Mouse (Mus musculus) frontal cortex, adult (tissue): ENCODE data around the gene Rnf130.

Source experiments
- ATAC-seq: cut with Nextera tagmentation; 2 replicates; pipeline ENCODE4 v1.9.2; 2017; ENCODE audit warnings: mild to moderate bottlenecking, moderate library complexity, mixed read lengths; ENCODE audit not compliant: low TSS enrichment

Gene Rnf130

DNA sequence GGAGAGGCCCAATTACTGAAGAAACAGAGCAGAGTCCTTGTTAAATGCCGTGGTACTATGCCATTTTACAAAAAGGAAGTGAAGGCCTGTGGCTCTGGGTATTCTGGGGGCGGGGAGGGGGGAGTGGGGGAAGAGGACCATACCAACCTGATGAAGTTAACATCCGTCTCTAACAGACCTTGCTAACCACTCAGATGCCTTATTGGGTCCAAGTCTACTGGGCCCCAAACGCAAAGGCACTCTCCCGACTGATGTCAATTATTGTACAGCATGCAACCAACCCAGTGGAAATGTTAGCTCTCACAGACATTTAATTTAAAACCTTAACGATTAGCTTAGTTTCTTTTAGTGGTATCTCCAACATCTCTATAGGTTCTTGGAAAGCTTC is 707 bp upstream of the Rnf130 start:
- ATAC-seq: peak; percentile 24; the same call in 1 of the 2 replicates

DNA sequence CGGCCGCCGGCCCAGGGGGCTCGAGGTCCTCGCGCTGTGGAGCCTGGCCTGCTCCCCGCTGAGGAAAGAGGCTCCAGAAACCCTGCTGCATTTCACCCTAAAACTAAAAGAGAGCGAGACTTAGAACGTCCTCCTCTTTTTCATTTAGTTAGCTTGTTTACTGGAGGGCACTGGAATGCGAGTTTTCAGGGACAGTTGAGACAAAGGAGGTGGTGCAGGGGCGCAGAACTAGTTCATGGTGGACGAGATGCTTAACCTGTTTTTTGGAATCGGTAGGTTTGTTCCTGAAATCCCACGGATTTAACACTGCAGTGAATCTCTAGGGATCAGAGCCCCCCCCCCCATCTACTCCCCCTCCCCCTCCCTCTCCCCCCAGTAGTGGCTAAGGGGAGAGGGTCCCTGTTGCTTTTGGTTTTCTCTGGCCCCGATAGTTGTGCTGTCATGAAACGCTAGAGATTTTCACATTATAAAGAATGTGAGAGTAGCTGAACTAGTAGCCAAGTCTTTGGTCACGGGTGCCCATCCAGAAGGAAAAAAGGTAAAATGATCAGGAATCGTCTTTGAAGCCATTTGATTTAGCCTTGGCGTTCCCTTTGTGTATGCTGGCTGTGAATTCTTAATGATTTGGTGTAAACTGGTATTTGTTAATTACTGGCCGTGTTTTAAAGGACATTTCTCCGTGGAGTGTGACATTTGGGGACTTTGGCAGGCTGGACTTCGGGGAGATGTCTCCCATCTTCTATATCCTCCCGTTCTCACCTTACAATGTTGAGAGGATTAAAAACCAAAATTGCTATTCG is 775 bp downstream of the Rnf130 start:
- no peak for ATAC-seq

DNA sequence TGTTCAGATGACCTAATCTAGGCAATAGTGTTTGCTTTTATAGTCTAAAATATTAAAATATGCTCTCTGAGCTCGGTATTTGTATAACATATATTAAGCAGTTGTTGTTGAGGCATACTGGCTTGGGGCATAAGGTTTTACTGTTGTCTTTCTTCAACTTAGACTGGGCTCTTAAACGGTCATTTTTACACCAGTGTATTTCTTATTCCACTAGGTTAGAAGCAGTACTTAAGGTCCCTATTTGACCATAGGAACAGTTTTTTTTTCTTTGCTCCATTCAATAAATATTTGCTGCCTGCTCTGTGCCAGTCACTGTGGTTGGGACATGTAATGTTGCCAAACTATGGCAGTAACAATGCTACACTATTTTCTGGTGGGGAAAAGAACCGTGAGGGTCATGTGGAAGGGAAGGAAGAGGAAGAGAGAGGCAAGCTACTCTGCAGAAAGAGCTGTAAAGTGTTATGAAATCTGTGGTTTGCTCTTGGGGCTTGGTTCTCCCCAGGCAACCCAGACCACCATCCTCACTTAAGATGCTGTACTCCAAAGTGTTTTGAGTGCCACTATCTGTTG is 1.5 kb downstream of the Rnf130 start:
- ATAC-seq: no peak

DNA sequence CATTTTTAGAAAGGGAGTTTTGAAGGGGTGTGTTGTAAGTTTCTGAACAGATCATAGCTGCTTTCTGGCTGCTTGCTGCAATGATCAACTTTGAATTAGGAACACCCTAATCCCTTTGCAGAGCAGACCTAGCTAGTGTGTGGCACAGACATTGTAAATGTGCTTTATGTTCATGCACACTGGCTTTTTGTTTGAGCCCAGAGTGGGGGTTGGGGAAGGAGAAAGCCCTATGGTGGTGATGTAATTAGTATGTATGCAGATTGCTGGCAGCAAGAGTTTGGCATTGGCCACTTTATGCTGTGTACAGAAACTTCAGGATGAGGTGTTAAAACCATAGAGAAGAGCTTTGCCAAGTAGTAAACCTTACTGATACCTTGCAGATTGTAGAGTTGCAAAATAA is 3.3 kb downstream of the Rnf130 start:
- ATAC-seq: no peak

DNA sequence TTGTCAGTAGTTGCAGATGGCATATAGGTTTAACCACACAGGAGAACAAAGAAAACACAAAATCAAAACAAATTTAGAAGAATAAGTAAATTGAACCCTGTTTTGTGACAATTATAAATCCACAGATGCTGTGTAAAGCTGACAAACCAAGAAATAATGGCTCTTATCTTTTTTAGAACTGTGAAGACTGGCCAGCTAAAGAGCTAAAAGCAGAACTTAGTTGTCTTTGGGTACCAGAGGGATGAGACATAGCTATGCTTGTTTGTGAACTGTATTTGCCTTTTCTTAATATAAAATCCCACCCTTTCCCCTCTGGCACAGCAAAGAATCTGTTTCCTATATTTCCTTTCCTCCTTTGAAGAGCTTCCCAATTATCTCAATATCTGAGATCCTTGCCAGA is 9.0 kb downstream of the Rnf130 start:
- no peak for ATAC-seq

DNA sequence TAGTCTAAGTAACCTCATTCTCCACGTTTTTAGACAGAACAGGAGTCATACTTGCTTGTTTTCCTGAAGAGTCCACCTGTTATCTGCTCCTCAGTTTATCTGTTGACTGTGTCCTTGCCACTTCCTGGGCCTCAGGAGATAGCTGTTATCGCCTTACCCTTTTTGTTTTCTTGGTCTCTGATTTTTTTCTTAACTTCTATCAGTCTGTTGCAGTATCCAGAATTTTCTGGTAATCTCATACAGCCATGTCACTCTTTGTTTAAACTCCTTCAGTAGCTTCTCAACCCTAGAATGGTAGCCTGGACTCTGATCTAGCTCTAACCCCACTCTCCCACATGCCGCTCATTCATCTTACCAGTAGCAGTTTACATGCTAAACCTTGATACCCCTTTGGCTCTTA is 10.6 kb downstream of the Rnf130 start:
- no peak for ATAC-seq

DNA sequence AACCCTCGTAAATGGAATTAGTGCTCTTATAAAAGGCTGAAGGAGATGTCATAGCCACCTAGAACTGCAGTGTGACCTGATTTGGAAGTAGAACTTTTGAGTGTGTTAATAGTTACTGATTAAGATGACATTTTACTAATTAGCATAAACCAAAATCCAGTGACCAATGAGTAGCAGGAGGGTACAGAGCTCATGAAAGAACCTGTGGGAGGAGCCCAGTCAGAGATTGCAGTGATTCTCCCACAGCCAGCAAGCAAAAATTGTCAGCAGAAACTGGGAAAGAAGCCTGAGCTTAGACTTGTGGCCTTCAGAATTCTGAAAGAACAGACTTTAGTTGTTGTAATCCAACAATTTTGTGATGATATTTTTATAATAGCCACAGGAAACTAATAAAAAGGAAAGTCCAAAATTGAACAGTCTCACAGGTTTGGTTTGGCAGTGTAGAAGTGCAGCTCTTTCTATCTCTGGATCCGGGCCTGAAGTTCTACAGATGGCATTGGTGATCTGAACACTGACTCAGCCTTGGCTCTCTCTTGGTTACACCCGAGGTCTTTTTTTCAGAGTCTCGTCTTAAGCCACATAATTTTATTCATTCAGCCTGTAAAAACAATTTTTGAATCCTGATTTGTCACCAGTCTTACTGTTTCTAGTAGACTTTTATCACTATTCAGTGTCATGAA is 11.8 kb downstream of the Rnf130 start:
- peak; percentile 79 for ATAC-seq

DNA sequence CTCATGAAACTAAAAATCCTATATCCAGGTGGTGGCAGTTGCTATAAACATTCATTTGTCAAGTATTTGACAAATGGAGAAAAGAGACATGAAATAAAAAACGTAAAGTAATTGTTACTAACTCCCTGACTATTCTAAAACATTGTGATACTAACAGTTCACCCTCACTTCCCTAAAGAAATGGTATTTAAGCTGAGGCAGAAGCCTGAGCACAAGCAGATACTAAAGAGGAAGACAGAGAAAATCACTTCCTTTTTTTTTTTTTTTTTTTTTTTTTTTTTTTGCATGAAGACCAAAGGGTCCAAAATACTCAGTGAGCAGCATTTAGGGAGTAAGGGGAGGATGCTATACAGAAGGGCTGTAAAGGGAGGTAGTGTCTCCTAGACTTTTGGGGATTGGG is 13.6 kb downstream of the Rnf130 start:
- ATAC-seq: no peak

DNA sequence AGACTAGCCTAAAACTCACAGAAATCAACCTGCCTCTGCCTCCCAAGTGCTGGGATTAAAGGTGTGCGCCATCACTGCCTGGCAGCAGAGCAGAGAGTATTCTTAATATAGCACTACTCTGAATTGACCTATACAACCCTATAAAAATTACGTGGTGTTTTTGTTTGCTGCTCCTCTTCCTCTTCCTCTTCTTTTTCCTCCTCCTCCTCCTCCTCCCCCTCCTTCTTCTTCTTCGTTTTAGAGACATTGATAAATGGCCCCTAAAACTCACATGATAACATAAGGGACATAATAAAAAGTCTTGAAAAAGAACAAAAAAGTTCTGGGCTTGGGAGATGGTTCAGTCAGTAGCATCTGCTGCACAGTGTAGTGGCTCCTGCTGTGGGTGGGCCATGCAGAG is 16.0 kb downstream of the Rnf130 start:
- ATAC-seq: no peak

DNA sequence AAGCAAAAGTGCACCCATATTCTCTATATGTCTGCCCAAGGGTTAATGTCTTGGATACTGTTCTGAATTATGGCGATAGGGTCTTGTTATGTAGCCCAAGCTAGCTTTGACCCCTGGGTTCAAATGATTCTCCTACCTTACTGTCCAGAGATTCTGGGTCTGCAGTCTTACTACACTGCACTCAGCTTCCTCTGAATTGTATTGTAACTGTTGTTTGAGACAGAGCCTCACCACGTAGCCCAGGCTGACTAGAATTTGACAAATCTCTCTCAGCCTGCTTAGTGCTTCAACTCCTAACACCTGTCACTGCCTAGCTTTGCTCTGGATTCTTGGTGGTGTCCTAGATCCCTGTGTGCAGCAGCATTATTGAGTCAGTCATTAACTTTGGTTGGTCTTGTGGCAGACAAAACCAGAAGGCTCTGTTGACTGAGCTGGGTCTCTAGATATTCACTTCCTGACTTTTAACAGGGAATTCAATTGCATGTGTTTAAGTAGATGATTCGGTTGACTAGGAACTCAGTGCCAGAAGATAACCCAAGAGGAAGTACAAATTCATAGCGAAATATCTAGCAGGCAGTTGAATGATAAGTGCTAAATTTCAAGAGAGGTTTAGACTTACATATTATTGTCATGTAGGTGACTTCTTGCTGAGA is 17.3 kb downstream of the Rnf130 start:
- no peak for ATAC-seq

DNA sequence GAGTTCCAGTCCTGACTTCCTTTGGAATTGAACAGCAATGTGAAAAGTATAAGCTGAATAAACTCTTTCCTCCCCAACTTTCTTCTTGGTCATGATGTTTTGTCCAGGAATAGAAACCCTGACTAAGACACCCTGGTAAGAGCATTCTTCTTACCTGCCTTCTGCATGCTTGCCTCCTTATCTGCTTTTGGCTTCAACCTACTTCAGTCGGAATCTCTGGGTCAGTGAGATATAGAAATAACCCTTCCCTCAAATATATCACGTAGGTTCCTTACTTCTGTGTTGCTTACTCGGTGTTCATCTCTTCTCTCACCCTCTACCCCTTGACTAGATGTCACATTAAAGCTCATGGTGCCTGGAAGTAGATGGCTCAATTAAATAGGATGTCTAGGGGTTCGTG is 19.3 kb downstream of the Rnf130 start:
- ATAC-seq: no peak

DNA sequence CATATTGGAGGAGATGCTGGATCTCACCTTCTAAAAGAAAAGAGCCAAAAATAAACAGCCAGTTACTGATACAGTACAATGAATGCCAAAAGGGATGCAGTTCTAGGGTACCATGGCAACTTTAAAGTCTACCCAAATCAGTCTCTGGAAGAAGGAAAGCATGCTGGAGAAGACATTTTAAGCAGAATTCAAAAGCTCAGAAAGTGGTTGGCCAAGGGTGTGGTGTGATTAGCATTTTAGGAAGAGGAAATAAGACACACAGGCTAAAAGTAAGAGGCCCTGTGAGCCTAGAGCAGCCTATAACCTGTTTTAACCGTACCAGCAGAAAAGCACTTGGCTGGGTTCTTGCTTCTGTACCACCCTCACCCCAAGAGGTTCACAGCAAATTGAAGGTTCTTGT is 22.5 kb downstream of the Rnf130 start:
- peak; percentile 73 for ATAC-seq

DNA sequence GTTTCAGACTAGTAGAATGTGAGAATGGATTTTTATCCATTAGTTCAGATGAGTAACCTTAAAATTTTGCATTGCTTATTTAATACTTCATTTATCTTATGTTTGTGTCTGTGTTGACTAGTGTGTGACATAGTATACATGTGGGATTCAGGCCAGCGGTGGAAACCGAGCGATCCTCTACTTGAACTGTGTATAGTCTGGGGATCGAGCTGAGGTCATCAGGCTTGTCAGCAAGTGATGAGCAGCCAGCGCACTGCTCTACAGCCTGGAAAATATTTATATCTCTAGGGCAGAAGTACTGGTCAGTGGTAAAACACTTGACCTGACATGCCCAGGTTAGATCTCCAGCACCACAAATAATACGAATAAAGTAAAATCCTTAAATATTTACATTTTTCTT is 23.0 kb downstream of the Rnf130 start:
- no peak for ATAC-seq

DNA sequence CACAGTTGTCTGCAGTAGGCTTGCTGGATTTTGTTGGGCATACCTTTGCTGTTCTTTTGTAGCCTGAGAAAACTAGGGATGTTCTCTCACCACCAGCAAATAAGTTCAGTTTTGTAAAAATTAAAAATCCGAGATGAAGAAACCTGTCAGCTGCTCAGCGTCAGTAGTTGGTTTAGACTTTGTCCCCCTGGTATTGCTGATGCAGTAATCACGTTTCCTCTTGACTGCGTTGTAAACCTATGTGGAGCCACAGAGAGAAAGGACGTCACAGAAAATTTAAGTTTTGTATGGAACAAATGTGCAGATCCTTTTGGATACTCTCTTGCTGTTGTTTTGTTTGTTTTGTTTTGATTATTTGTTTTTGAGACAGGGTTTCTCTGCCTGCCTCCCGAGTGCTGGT is 25.2 kb downstream of the Rnf130 start:
- ATAC-seq: 0 out of 2 replicates have a peak, but pooled peaks have one; percentile 11

DNA sequence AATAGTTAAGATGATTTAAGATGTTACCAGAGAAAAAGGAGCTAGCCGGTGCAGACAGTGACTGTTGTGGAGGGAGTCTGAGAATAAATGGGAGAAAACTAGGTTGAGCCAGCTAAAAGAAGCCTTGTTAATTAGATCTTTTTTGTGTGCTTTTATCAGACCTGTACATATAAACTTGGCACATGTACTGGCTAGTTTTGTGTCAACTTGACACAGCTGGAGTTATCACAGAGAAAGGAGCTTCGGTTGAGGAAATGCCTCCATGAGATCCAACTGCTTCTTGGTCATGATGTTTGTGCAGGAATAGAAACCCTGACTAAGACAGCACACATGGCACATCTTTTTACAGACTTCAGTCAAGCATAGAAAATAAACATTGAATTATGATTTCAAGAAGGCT is 32.6 kb downstream of the Rnf130 start:
- peak; percentile 68 for ATAC-seq

DNA sequence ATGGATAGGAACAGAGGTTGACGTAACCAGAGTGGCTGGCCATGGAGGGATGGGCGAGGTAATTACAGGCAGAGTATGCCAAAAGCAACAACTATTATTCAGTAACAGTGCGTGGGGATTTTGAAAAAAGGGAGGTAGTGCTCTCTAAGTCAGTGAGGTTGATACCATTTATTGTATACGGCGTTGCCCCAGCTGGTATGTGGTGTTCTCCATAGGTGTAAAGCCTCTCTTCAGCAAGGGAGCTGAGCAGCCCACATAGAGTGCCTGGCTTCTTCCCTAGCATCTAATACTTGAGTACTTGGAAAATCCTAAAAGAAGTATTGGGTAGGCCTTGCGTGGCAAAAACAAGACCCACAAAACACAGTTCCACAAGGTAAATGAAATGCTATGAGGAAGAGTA is 33.1 kb downstream of the Rnf130 start:
- ATAC-seq: peak; percentile 72; the same call in 1 of the 2 replicates

DNA sequence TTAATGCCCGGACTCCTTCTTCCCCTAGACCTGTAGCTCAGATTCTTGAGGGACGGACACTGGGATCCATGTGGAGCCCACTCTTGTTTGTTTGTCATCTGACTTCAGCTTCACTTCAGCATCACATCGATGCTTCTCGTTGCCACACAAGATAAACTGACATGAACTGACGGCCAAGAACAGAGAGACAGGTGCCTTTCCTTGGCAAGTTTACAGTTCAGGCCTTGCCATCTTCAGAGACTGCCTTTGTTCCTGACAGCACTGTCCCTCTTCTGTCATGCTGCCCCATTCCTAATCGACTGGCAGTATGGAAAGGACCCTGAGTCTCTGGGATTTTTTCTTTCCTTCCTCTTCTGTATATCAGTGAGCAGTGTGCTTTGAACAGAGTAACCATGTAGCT is 33.9 kb downstream of the Rnf130 start:
- ATAC-seq: no peak

DNA sequence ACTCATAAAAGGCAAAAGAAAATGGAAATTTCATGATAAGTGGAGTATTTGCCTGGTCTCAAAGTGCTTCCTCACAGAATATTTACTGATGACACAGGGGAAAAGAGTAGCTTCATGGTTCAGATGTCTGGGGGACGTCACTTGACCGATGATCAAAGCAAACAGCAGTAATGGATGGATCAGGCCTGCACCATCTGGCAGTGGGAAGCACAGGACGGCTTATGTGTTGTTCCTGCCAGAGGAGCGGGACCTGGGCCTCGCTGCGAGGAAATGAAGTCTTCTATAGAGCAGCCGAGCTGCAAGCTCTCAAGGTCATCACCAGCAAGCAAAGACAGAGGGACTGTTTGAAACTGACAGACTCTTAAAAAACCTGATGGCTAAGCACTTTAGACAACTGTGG is 37.0 kb downstream of the Rnf130 start:
- ATAC-seq: no peak

DNA sequence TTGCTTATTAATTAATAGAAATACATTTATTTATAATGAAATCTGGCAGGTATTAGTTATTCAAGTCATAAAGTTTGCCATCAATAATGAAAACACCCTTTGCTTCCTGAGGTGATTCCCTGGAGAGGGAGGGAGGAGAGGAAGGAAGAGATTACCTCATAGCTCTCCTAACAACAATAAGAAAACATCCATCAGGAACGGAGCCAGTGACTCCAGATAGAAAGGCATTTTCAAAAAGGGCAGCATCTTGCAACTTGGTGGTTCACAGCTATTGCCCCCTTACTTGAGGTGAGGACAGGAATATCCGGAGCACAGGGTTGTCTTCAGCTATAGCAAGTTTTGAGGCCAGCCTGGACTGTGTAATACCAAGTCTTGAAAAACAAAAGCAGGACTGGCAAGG is 40.9 kb downstream of the Rnf130 start:
- ATAC-seq: no peak

DNA sequence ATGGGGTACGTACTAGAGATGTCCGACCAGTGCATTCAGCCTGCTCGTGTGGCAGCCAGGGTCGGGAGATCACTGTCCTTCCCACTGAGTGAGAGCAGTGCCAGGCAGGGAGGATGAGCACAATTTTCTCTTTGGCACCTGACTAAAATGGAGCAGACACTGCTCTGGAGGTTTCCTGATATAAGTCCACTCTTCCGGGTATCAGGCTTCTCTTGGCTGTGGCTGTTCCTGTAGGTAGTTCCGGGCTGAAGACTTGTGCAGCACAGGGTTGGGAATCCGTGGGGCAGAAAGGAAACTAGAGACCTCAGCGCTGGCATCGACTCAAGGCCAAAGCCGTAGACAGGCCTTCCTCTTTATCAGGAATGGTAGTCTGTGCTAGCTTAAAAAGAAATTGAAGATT is 48.7 kb downstream of the Rnf130 start:
- ATAC-seq: no peak

DNA sequence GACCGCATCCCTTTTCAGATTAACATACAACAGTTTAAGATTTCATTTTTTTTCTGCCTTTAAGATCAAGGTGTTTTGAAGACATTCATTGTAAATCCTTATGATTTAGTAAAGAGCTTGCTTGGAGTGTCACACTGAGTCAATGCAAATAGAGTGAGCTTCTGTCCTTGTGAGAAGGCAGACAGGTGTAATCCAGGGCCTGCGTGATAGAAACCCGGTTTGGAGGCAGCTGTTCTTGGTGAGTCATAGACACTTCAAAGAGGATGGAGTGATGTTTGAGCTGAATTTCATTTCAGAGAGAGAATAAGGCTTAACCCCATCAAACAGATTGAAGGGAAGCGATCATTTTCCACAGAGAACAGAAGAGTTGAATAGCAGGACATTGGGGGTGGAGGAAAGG is 51.6 kb downstream of the Rnf130 start:
- ATAC-seq: peak; percentile 79; the same call in 1 of the 2 replicates

DNA sequence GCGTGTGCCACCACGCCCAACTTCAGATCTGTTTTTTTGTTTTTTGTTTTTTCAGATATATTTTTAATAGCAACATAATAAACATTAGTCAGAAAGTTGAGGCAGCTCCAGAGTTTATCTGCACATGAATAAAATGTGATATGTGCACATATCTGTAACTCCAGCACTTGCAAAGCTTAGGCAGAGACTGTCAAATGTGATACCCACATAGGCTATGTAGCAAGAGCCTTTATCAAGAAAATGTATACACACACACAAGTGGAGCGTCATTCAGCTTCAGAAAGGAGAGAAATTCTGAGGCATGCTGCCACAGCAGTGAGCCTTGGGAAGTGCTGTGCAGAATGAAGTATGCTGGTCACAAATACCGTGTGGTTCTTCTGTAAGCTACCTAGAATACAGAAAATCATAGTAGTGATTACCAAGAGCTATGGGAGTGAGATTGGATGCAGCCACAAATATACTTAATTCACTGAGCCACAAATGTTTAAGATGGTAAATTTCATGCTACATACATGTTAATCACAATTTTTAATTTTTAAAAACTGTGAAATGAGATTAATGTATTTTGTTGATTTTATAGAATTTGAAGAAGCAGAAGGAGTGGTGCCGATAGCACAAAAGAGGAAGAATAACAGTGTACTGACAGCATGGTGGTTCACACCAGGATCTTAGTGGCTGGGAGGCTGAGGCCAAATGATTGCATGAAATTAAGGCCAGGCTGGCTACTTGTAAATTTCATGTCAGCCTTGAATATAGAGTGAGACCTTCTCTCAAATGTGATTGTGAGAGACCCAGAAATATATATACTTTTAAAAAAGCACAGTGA is 56.4 kb downstream of the Rnf130 start:
- ATAC-seq: no peak
